Mouse (Mus musculus): ENCODE data around the gene Tnfrsf21. TPM values are rescaled to one million over a fixed set of nuclear protein-coding genes. Genes with fewer than 3 reads are reported as not detected.
A peak's percentile ranks its signal among the peaks of the same experiment; 100 is the strongest.

Tnfrsf21 gene
- polyA plus RNA-seq, 1 experiment: 26.3 TPM

DNA sequence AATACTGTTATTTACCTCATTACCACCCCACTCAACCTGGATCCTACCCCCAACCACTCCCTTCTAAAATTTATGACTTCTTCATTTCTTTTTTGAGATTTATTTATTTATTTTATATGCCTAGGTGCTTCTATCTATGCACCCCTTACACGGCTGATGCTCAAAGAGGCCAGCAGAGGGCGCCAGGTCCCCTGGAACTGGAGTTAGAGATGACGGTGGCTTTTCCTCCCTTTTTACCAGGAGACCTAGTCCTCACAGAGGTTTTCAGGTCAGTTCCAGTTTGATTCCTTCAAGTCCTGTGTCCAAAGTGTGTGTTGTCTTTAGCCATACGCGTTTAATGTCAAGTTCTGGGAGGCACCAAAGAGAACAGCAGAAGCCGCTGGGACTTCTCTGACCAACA is 3.6 kb upstream of the Tnfrsf21 start:
- WGBS: 25% methylated on average over 6 of the region's 6 CpGs
- Histone ChIP-seq H3K27ac (ENCODE audit: insufficient read depth, low read length) (no peak overlapping the region), H3K36me3 (ENCODE audit: control insufficient read depth, insufficient read depth, low read length) (no peaks in the 10 kb centered on the region), H3K4me1 (ENCODE audit: control insufficient read depth, insufficient read depth, insufficient read length) (no peaks in the 10 kb centered on the region; the same call in 1 of the 2 replicates), H3K27me3 (ENCODE audit: control insufficient read depth, insufficient read depth, low read length) (no peaks in the 10 kb centered on the region; the same call in 1 of the 2 replicates), H3K4me3 (ENCODE audit: extremely low read depth, insufficient read depth, insufficient read length) (no peak overlapping the region)
- TF ChIP-seq POLR2A (IDR thresholded peaks at IDR 0.05; ENCODE audit: low read depth, low read length): no peak
- peak; percentile 72; the same call in 1 of the 2 replicates for TF ChIP-seq CTCF (IDR thresholded peaks at IDR 0.05; ENCODE audit: extremely low read depth, insufficient read depth, insufficient read length, insufficient replicate concordance)
- peak in 1 of 2 experiments; percentile 41 for DNase-seq (ENCODE audit: low read depth in 1 of 2, low spot score in 2 of 2)

GRCm38 (mm10) chr17:43017341-43018052 is 1.1 kb downstream of the Tnfrsf21 start:
- TF ChIP-seq CTCF (IDR thresholded peaks at IDR 0.05; ENCODE audit: extremely low read depth, insufficient read depth, insufficient read length, insufficient replicate concordance) (no peak), POLR2A (IDR thresholded peaks at IDR 0.05; ENCODE audit: low read depth, low read length) (no peak)
- WGBS: 2% methylated on average over 40 of the region's 40 CpGs
- peak overlapping the region; percentile 50 for H3K27ac ChIP-seq (ENCODE audit: insufficient read depth, low read length)
- no peaks in the 10 kb centered on the region for H3K36me3 ChIP-seq (ENCODE audit: control insufficient read depth, insufficient read depth, low read length)
- no peaks in the 10 kb centered on the region; the same call in 1 of the 2 replicates for H3K4me1 ChIP-seq (ENCODE audit: control insufficient read depth, insufficient read depth, insufficient read length)
- peak in 1 of 2 experiments; percentile 50 for DNase-seq (ENCODE audit: low read depth in 1 of 2, low spot score in 2 of 2)
- H3K4me3 ChIP-seq (ENCODE audit: extremely low read depth, insufficient read depth, insufficient read length): peak overlapping the region; percentile 72
- no peaks in the 10 kb centered on the region; the same call in 1 of the 2 replicates for H3K27me3 ChIP-seq (ENCODE audit: control insufficient read depth, insufficient read depth, low read length)

DNA sequence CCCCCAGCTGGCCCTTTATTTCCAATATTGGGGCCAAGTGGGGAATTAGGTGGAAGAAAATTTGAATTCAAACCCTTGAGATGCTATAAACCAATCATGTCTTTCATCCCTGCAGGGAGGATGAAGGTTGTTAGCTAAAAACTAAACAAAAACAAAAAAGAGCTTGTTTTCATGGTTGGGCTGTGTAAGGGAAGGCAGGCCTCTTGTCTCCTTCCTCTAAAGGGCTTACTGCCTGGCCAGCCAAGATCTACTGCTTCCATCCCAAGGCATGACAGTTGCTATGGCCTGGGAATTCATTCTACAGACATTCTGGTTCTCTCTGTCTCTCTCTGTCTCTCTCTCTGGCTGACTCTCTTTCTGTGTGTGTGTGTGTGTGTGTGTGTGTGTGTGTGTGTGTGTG is 1.7 kb downstream of the Tnfrsf21 start:
- DNase-seq (ENCODE audit: low read depth in 1 of 2, low spot score in 2 of 2): no peak
- Histone ChIP-seq H3K36me3 (ENCODE audit: control insufficient read depth, insufficient read depth, low read length) (no peaks in the 10 kb centered on the region), H3K4me3 (ENCODE audit: extremely low read depth, insufficient read depth, insufficient read length) (no peak overlapping the region; the same call in 1 of the 2 replicates), H3K4me1 (ENCODE audit: control insufficient read depth, insufficient read depth, insufficient read length) (no peaks in the 10 kb centered on the region; the same call in 1 of the 2 replicates), H3K27me3 (ENCODE audit: control insufficient read depth, insufficient read depth, low read length) (no peaks in the 10 kb centered on the region; the same call in 1 of the 2 replicates), H3K27ac (ENCODE audit: insufficient read depth, low read length) (no peak overlapping the region)
- TF ChIP-seq CTCF (IDR thresholded peaks at IDR 0.05; ENCODE audit: extremely low read depth, insufficient read depth, insufficient read length, insufficient replicate concordance) (no peak), POLR2A (IDR thresholded peaks at IDR 0.05; ENCODE audit: low read depth, low read length) (no peak)

DNA sequence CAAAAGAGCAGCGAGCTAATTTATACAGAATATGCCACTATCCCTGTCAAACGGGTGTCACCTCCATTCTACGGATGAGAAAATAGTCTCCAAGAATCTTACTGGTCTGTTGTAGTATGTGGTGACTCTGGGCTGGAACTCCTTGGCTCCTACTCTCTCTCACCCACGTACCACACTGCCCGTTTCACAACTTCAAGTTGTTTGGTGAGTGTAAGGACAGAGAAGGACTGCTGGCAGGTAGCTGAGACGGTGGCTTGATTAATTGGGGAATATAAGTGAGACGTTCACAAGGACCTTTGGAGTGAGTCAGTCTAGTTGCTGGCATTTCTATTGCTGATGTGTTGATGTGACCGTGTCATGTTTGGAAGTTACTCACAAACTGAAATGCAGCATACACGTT is 3.3 kb downstream of the Tnfrsf21 start:
- Histone ChIP-seq H3K27me3 (ENCODE audit: control insufficient read depth, insufficient read depth, low read length) (no peaks in the 10 kb centered on the region; the same call in 1 of the 2 replicates), H3K4me3 (ENCODE audit: extremely low read depth, insufficient read depth, insufficient read length) (no peak overlapping the region), H3K36me3 (ENCODE audit: control insufficient read depth, insufficient read depth, low read length) (no peaks in the 10 kb centered on the region), H3K27ac (ENCODE audit: insufficient read depth, low read length) (no peak overlapping the region), H3K4me1 (ENCODE audit: control insufficient read depth, insufficient read depth, insufficient read length) (no peaks in the 10 kb centered on the region; the same call in 1 of the 2 replicates)
- DNase-seq (ENCODE audit: low read depth in 1 of 2, low spot score in 2 of 2): no peak
- TF ChIP-seq CTCF (IDR thresholded peaks at IDR 0.05; ENCODE audit: extremely low read depth, insufficient read depth, insufficient read length, insufficient replicate concordance) (no peak), POLR2A (IDR thresholded peaks at IDR 0.05; ENCODE audit: low read depth, low read length) (no peak)
- 91% methylated on average over 9 of the region's 9 CpGs for WGBS

- Histone ChIP-seq H3K27ac (ENCODE audit: insufficient read depth, low read length) (no peak overlapping the region), H3K4me3 (ENCODE audit: extremely low read depth, insufficient read depth, insufficient read length) (no peak overlapping the region), H3K27me3 (ENCODE audit: control insufficient read depth, insufficient read depth, low read length) (no peaks in the 10 kb centered on the region), H3K4me1 (ENCODE audit: control insufficient read depth, insufficient read depth, insufficient read length) (no peaks in the 10 kb centered on the region; the same call in 1 of the 2 replicates), H3K36me3 (ENCODE audit: control insufficient read depth, insufficient read depth, low read length) (no peaks in the 10 kb centered on the region)
- WGBS: 95% methylated on average over 5 of the region's 5 CpGs
- DNase-seq (ENCODE audit: low read depth in 1 of 2, low spot score in 2 of 2): no peak
- TF ChIP-seq POLR2A (IDR thresholded peaks at IDR 0.05; ENCODE audit: low read depth, low read length) (no peak), CTCF (IDR thresholded peaks at IDR 0.05; ENCODE audit: extremely low read depth, insufficient read depth, insufficient read length, insufficient replicate concordance) (no peak)
These were observed 4.7 kb downstream of the Tnfrsf21 start for GRCm38 (mm10) chr17:43021017-43021416.

- Histone ChIP-seq H3K4me1 (ENCODE audit: control insufficient read depth, insufficient read depth, insufficient read length) (no peaks in the 10 kb centered on the region), H3K27me3 (ENCODE audit: control insufficient read depth, insufficient read depth, low read length) (no peaks in the 10 kb centered on the region), H3K36me3 (ENCODE audit: control insufficient read depth, insufficient read depth, low read length) (no peaks in the 10 kb centered on the region), H3K4me3 (ENCODE audit: extremely low read depth, insufficient read depth, insufficient read length) (no peak overlapping the region), H3K27ac (ENCODE audit: insufficient read depth, low read length) (no peak overlapping the region)
- no peak for DNase-seq (ENCODE audit: low read depth in 1 of 2, low spot score in 2 of 2)
- TF ChIP-seq CTCF (IDR thresholded peaks at IDR 0.05; ENCODE audit: extremely low read depth, insufficient read depth, insufficient read length, insufficient replicate concordance) (no peak), POLR2A (IDR thresholded peaks at IDR 0.05; ENCODE audit: low read depth, low read length) (no peak)
- WGBS: 92% methylated on average over 9 of the region's 9 CpGs
These were observed 5.7 kb downstream of the Tnfrsf21 start for GRCm38 (mm10) chr17:43022056-43022455.

GRCm38 (mm10) chr17:43023637-43024217 is 7.4 kb downstream of the Tnfrsf21 start:
- H3K4me1 ChIP-seq (ENCODE audit: control insufficient read depth, insufficient read depth, insufficient read length): no peaks in the 10 kb centered on the region
- DNase-seq (ENCODE audit: low read depth in 1 of 2, low spot score in 2 of 2): no peak
- H3K4me3 ChIP-seq (ENCODE audit: extremely low read depth, insufficient read depth, insufficient read length): no peak overlapping the region
- no peaks in the 10 kb centered on the region for H3K27me3 ChIP-seq (ENCODE audit: control insufficient read depth, insufficient read depth, low read length)
- no peaks in the 10 kb centered on the region for H3K36me3 ChIP-seq (ENCODE audit: control insufficient read depth, insufficient read depth, low read length)
- TF ChIP-seq CTCF (IDR thresholded peaks at IDR 0.05; ENCODE audit: extremely low read depth, insufficient read depth, insufficient read length, insufficient replicate concordance): no peak
- no peak for TF ChIP-seq POLR2A (IDR thresholded peaks at IDR 0.05; ENCODE audit: low read depth, low read length)
- H3K27ac ChIP-seq (ENCODE audit: insufficient read depth, low read length): no peak overlapping the region
- WGBS: 88% methylated on average over 12 of the region's 12 CpGs
